Mouse (Mus musculus) myocyte (in vitro differentiated cells): ENCODE data around the gene Lbhd2.

Experiments used
- MAX ChIP-seq: IDR thresholded peaks from one replicate; pipeline ENCODE4 v1.6.1; 2011; ENCODE audit warnings: low read depth, mild to moderate bottlenecking, control low read depth
- MYOD1 ChIP-seq, 3 experiments: IDR thresholded peaks; one replicate each; pipeline ENCODE4 v1.6.1; 2011; ENCODE audit warnings: control low read depth in 2 of 3, low read depth in 2 of 3, mild to moderate bottlenecking in 2 of 3, moderate library complexity in 1 of 3; ENCODE audit not compliant: insufficient read length in 2 of 3, control insufficient read depth in 1 of 3
- MYOG ChIP-seq, 3 experiments: IDR thresholded peaks; one replicate each; pipeline ENCODE4 v1.6.1; 2011; ENCODE audit warnings: control low read depth in 2 of 3, low read depth in 2 of 3, mild to moderate bottlenecking in 2 of 3; ENCODE audit not compliant: insufficient read length in 2 of 3, control insufficient read depth in 1 of 3, insufficient read depth in 1 of 3
- POLR2A ChIP-seq: IDR thresholded peaks from one replicate; pipeline ENCODE4 v1.6.1; 2011; ENCODE audit warnings: low read depth, mild to moderate bottlenecking, control low read depth, moderate library complexity; ENCODE audit not compliant: insufficient read length

DNA sequence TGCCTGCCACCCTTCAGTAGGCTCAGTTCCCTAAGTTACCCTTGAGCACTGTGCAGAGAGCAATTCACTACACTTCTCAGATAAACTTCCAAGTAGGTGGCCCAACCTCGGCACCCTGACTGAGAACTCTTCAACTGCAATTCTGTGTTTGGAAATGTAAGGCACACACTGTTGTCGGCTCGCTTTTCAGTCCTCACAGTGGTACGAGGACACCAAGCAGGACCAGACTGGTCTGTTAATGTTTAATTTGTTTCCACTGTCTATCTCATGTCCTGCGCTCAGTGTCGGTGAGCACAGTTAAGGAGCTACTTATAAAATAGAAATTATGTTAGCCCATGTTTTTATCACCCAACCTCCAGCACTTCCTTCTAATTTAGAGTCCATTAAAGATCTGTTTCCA lies 33.2 kb upstream of the Lbhd2 start:
- TF ChIP-seq POLR2A = no peak
- no peak for TF ChIP-seq MYOG (IDR thresholded peaks at IDR 0.05; ENCODE audit: control insufficient read depth in 1 of 3, insufficient read depth in 1 of 3, insufficient read length in 2 of 3, low read depth in 2 of 3)
- no peak for TF ChIP-seq MAX
- no peak for TF ChIP-seq MYOD1 (IDR thresholded peaks at IDR 0.05; ENCODE audit: control insufficient read depth in 1 of 3, insufficient read length in 2 of 3, low read depth in 2 of 3)
